Mouse (Mus musculus) kidney, adult 2 months (tissue): Measurements from ENCODE around the gene Hnrnpdl. TPM values are rescaled to one million over a fixed set of nuclear protein-coding genes. Genes with fewer than 3 reads are reported as not detected.

Source experiments
- DNase-seq: peaks from one replicate; pipeline ENCODE4 v3.0.0; 2021
- H3K27ac ChIP-seq: fragments of 200-500 bp; 2 replicates; pipeline ENCODE4 v1.5.1; 2012; ENCODE audit warnings: low read depth, low read length, control low read depth, inconsistent platforms; ENCODE audit not compliant: insufficient read depth
- H3K27me3 ChIP-seq: fragments of 200-500 bp; replicated peaks from 2 replicates; pipeline ENCODE4 v1.6.1; 2012; ENCODE audit warnings: mild to moderate bottlenecking, moderate library complexity, low read length, inconsistent platforms; ENCODE audit not compliant: control insufficient read depth, insufficient read depth
- H3K36me3 ChIP-seq: fragments of 200-500 bp; 2 replicates; pipeline ENCODE4 v1.6.1; 2012; ENCODE audit warnings: mild to moderate bottlenecking, moderate library complexity, low read length, inconsistent platforms; ENCODE audit not compliant: control insufficient read depth, insufficient read depth
- H3K4me1 ChIP-seq: fragments of 200-500 bp; 2 replicates; pipeline ENCODE4 v1.6.1; 2011; ENCODE audit warnings: low read length; ENCODE audit not compliant: control insufficient read depth, insufficient read depth
- H3K4me3 ChIP-seq: fragments of 200-500 bp; 2 replicates; pipeline ENCODE4 v1.5.1; 2011; ENCODE audit warnings: mild to moderate bottlenecking, low read depth, low read length, control low read depth; ENCODE audit not compliant: insufficient read depth
- CTCF ChIP-seq: fragments of 200-500 bp; conservative IDR thresholded peaks from 2 replicates; pipeline ENCODE4 v1.5.1; 2011; ENCODE audit warnings: low read depth, mild to moderate bottlenecking, control low read depth, low read length, moderate library complexity, mixed read lengths; ENCODE audit not compliant: insufficient read depth, insufficient read length
- POLR2A ChIP-seq: fragments of 200-500 bp; IDR thresholded peaks from one replicate; pipeline ENCODE4 v1.6.1; 2011; ENCODE audit warnings: low read depth, low read length, control low read depth
- WGBS: fragments of 180-500 bp; shearing (Covaris S2); methylation state at CpG from one replicate; pipeline ENCODE4 v1.1.7; 2018; 5-methylcytosine and 5-hydroxymethylcytosine counted together
- polyA plus RNA-seq: library from polyadenylated mRNA; depleted of rRNA; stranded (reverse); fragments of >200 nt; gene quantifications from 2 replicates; pipeline ENCODE4 v1.2.3, GENCODE M21; 2012

Gene Hnrnpdl
- polyA plus RNA-seq, 1 experiment: 40.5 TPM

- WGBS: 82% methylated on average over 6 of the region's 6 CpGs
- TF ChIP-seq CTCF: no peak
- no peak for TF ChIP-seq POLR2A
- Histone ChIP-seq H3K27me3 (no peaks in the 10 kb centered on the region), H3K27ac (no peak overlapping the region), H3K4me1 (no peaks in the 10 kb centered on the region), H3K4me3 (no peak overlapping the region), H3K36me3 (peaks cover 1% of the 10 kb centered on the region; the same call in 1 of the 2 replicates)
- no peak for DNase-seq
Measured at GRCm38 (mm10) chr5:100058729-100059128, 19.3 kb upstream of the Hnrnpdl start.

- 85% methylated on average over 14 of the region's 15 CpGs for WGBS
- TF ChIP-seq CTCF: no peak
- TF ChIP-seq POLR2A: no peak
- H3K4me1 ChIP-seq: no peaks in the 10 kb centered on the region
- H3K36me3 ChIP-seq: no peaks in the 10 kb centered on the region
- DNase-seq: no peak
- no peak overlapping the region for H3K4me3 ChIP-seq
- H3K27me3 ChIP-seq: no peaks in the 10 kb centered on the region
- no peak overlapping the region for H3K27ac ChIP-seq
Measured at GRCm38 (mm10) chr5:100057461-100058209, 18.2 kb upstream of the Hnrnpdl start.

- 63% methylated on average over 5 of the region's 5 CpGs for WGBS
- H3K27me3 ChIP-seq: no peaks in the 10 kb centered on the region
- H3K27ac ChIP-seq: no peak overlapping the region
- H3K4me1 ChIP-seq: no peaks in the 10 kb centered on the region
- peak; percentile 33 for DNase-seq
- H3K4me3 ChIP-seq: no peak overlapping the region
- no peak for TF ChIP-seq CTCF
- TF ChIP-seq POLR2A: no peak
- no peaks in the 10 kb centered on the region for H3K36me3 ChIP-seq
Measured at GRCm38 (mm10) chr5:100055866-100056369, 16.5 kb upstream of the Hnrnpdl start.

GRCm38 (mm10) chr5:100054807-100055547 lies 15.5 kb upstream of the Hnrnpdl start:
- Histone ChIP-seq H3K27ac (no peak overlapping the region), H3K4me3 (no peak overlapping the region), H3K36me3 (no peaks in the 10 kb centered on the region), H3K4me1 (no peaks in the 10 kb centered on the region), H3K27me3 (no peaks in the 10 kb centered on the region)
- WGBS: 84% methylated on average over 11 of the region's 11 CpGs
- TF ChIP-seq POLR2A (no peak), CTCF (no peak)
- no peak for DNase-seq

GRCm38 (mm10) chr5:100052728-100053127 lies 13.3 kb upstream of the Hnrnpdl start:
- no peak for DNase-seq
- Histone ChIP-seq H3K36me3 (no peaks in the 10 kb centered on the region), H3K4me3 (no peak overlapping the region), H3K27me3 (no peaks in the 10 kb centered on the region), H3K4me1 (0 out of 2 replicates have a peak, but pooled peaks cover 3% of the 10 kb centered on the region), H3K27ac (no peak overlapping the region)
- TF ChIP-seq POLR2A (no peak), CTCF (no peak)
- WGBS: 93% methylated on average over 7 of the region's 7 CpGs

GRCm38 (mm10) chr5:100049904-100050303 lies 10.4 kb upstream of the Hnrnpdl start:
- no peak overlapping the region for H3K27ac ChIP-seq
- no peak for DNase-seq
- WGBS: 91% methylated on average over 3 of the region's 3 CpGs
- no peak overlapping the region for H3K4me3 ChIP-seq
- TF ChIP-seq CTCF (no peak), POLR2A (no peak)
- peaks cover 7% of the 10 kb centered on the region for H3K4me1 ChIP-seq
- no peaks in the 10 kb centered on the region for H3K27me3 ChIP-seq
- no peaks in the 10 kb centered on the region for H3K36me3 ChIP-seq

- Histone ChIP-seq H3K36me3 (no peaks in the 10 kb centered on the region), H3K4me1 (peaks cover 16% of the 10 kb centered on the region), H3K4me3 (no peak overlapping the region), H3K27ac (no peak overlapping the region), H3K27me3 (no peaks in the 10 kb centered on the region)
- no peak for TF ChIP-seq POLR2A
- no peak for TF ChIP-seq CTCF
- WGBS: 53% methylated on average over 7 of the region's 7 CpGs
- peak; percentile 32 for DNase-seq
Measured at GRCm38 (mm10) chr5:100047871-100048270, 8.4 kb upstream of the Hnrnpdl start.
